Mouse (Mus musculus) brain, embryonic 14.5 days (tissue): ENCODE measurements around the gene Sft2d2.

Source experiments
- CTCF ChIP-seq: fragments of 200-500 bp; IDR thresholded peaks from 2 replicates; pipeline ENCODE4 v1.5.1; 2012; ENCODE audit warnings: inconsistent platforms, mild to moderate bottlenecking, moderate library complexity, borderline replicate concordance; ENCODE audit not compliant: insufficient read depth, insufficient read length; ENCODE audit errors: extremely low read depth
- POLR2A ChIP-seq: fragments of 200-500 bp; IDR thresholded peaks from 2 replicates; pipeline ENCODE4 v1.6.1; 2012; ENCODE audit warnings: mild to moderate bottlenecking, inconsistent platforms, borderline replicate concordance; ENCODE audit not compliant: poor library complexity, insufficient read depth, insufficient read length, severe bottlenecking; ENCODE audit errors: extremely low read depth

GRCm38 (mm10) chr1:165192102-165192501 lies 2.1 kb downstream of the Sft2d2 start:
- TF ChIP-seq POLR2A (no peak), CTCF (no peak)
